Mouse (Mus musculus) right cerebral cortex, adult 2 months (tissue): ENCODE measurements around the gene Ptch1.

Experiments used
- DNase-seq, 2 experiments: peaks; one replicate each; pipeline ENCODE4 v3.0.0; 2021 to 2022; ENCODE audit warnings: low spot score in 2 of 2

Gene Ptch1

DNA sequence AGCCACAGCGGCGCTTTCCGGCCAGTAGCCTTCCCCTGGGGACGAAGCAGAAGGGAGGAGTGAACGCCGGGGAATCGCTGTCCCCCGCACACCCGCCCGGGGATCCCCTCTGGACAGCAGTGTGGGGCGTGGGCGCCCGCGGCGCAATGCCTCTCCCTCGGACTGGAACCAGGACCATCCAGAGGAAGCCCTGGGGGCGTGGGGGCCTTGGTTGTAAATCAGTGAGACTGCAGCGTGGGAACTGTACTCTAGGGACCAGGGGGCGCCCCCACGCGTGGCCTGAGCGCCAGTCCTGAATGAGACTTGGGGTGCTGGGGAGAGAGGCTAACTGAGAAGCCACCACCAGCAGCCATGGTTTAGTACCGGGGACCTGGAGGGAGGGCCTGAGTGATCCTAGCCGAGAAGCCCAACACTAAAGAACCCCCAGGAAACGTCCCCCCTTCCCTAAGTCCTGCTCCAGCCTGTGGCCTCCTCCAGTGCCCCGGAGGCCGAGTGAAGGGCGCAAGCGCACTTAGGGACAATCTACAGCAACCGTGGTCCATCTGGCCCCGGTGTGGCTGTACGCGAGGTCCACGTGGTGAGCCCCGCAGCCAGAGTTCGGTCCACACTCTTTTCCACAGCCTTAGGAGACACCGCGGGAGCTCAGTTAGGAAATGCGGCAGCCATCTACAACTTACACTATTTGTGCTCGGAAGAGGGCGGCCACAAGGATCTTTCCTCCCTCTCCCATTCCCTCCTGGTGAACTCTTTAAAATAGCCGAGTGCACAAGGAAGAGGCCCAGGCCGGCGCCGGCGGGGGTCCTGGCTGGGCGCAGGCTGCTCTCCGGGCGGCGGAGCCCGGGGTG is 9.4 kb downstream of the Ptch1 start:
- peak; percentile 40 to 56 for DNase-seq

- peak; percentile 54 to 63 for DNase-seq
These were observed 10.2 kb downstream of the Ptch1 start for GRCm38 (mm10) chr13:63562972-63563780.

DNA sequence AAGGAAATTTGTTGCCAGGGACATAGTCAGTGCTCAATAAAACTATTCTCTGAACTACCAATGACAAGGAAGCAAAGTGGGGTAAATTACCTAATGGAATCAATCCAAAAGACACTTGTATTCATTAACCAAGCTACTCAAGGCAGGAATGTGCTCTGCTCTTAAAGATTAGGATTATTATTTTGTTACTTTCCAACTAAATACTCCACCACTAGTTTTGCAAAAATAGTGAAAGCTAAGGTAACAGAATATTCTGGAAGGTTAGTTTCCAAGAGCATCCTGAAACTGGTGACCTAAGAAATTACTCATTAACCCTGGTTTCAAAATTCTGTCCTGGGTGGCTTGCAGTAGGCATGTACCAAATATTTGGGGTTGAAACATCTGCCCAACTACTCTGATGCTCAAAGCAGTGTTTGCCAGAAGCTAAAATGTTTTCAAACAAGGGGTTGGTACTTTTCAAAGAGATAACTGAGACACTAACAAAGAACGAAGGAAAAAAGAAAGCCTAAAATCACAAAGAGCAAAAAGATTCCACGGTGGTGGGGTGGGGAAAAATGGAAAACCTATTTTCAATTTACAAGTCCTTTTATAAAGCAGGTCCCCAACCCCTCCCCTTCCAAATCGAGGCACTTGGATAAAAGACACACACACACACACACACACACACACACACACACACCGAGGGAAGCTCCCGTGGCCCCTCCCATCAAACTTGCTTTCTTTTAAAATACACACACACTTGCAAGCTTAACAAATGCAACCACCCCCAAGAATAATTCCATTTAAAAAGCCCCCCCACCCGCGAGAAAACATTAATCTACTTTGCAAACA is 11.0 kb downstream of the Ptch1 start:
- DNase-seq: no peak

- no peak for DNase-seq
These were observed 15.0 kb downstream of the Ptch1 start for GRCm38 (mm10) chr13:63558297-63558890.

GRCm38 (mm10) chr13:63556431-63556830 is 17.0 kb downstream of the Ptch1 start:
- DNase-seq: no peak

DNA sequence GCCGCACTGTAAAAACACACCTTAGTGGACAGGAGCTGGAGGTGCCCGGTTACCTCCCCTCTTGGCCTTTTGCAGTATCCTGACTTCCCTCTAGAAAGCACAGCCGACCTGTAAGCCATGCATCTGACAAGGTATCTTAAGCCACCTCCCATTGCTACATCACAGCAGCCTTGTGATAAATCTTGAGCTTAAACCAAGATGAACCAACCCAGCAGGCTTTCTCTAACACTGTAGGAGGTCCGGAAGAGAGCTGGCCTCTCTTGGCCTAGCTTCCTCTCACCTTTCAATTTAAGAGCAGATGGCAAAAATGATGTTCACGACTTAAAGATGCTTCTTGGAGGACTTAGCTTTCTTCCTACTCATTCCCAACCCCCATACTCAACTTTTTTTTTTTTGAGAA is 17.5 kb downstream of the Ptch1 start:
- DNase-seq: no peak

DNA sequence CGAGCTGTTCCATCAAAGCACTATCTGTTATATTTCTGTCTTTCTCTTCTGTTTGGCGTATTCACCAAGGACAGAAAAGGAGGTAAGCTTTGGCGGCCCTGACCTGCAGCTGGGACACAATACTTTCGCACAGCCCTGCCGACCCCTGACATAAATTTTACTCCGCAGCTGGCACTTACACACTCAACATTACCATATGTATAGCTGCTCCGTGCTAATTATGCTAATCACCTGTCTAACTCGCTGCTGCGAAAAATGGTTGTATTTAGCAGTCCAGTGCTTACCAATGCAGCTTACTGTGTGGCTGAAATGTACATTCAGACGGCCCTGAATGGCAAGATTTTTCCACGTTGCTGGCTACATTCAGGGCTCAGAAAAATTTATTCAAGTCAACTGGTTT is 18.8 kb downstream of the Ptch1 start:
- DNase-seq: no peak

GRCm38 (mm10) chr13:63553436-63553835 is 20.0 kb downstream of the Ptch1 start:
- DNase-seq: no peak

- DNase-seq: peak; percentile 79 to 81
These were observed 21.0 kb downstream of the Ptch1 start for GRCm38 (mm10) chr13:63552291-63552932.

DNA sequence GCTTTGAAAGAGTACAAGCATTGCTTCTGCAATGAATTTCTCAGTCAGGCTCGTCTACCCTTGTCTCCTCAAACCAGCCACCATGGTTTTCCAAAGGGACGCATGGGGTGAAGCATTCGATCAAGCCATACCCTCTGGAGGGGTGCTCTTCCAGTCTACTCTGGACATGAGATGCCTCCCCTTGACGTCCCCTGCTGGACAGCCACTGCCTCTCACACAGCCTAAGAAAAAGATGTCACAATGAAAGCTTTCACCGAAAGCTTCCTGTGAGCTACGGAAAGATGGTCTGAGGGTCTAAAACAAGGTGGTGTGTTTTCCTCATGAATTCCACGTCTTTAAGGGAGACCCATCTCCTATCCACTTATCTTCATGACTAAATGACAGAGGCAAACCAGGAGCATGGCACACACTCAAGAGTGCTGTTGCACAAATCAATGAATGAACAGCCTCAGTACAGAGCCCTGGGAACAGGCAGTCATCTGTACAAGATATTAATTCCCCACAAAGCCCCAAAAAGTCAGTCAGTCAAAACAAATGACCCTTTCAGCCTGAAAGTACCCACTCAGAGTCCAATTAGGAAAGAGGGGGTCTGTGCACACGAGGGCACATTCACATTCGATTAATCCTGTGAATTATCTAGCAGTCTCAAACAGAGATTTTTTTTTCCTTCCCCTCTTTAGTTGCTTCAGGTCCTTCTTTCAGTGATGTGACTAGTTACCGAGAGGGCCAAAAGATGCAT is 21.7 kb downstream of the Ptch1 start:
- no peak for DNase-seq

- DNase-seq: no peak
These were observed 23.0 kb downstream of the Ptch1 start for GRCm38 (mm10) chr13:63550367-63550766.

GRCm38 (mm10) chr13:63549210-63549609 is 24.2 kb downstream of the Ptch1 start:
- DNase-seq: no peak

GRCm38 (mm10) chr13:63548571-63548970 is 24.8 kb downstream of the Ptch1 start:
- DNase-seq: no peak

GRCm38 (mm10) chr13:63545291-63545690 is 28.1 kb downstream of the Ptch1 start:
- no peak for DNase-seq

- no peak for DNase-seq
These were observed 28.5 kb downstream of the Ptch1 start for GRCm38 (mm10) chr13:63544967-63545253.

DNA sequence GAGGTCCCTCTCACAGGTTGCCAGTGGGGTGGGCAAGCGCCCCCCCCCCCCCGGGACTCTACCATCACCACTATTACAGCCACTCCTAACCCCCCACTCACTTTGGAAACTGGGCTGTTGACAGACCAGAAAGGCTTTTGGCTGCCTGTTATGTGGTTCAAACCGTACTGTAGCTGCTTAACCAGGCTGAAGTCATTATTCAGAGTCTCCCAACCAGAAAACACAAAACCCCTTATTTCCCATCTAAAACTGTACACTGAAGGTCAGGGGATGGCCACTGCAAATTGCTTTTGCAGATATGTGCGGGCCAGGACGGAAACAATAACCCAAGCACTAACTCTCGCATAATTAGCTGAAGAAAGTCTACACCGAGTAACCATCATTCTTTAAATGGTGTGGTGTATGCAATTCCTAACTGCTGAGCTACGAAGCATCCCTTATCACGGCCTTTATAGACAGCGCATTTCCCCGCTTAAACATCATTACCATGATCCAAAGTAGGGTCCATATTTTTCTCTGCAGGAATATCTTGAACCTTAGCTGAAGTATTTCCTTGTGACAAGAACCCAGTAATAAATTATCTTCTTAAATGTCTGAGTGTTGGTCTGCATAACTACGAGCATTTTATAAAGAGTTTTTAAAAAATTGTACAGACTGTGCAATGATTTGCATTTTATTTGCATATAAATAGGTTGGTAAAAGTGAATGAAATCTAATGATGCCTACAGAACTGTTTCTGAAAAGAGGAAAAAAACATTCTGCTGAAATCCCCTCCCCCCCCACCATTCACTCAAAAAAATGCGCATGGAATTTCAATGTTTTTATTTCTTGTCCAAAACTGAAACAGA is 29.1 kb downstream of the Ptch1 start:
- DNase-seq: no peak

GRCm38 (mm10) chr13:63543459-63543858 is 29.9 kb downstream of the Ptch1 start:
- no peak for DNase-seq

DNA sequence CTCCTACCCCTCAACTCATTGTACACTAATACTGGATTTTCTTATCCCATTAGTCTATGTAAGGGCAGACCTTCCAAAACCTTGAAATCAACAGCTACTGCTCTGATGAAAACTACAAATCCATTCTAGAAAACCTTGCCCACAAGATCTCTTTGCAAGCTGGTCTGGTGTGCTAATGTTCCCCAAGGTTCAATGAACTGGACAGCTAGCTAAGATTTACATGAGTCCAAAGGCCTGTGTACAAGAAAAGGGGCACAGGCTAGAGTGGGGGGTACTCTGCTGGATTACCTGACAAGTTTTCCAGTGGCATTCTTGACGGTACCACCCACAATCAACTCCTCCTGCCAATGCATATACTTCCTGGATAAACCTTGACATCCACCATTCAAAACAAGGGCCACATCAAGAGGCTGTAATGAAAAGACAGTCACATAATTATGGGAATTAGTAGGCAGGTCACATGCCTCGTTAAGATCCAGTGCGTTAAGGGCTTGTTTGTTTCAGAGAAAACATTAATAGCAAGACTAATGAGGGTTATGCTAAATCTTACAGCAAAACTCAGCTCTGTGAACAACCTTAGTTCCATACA is 30.5 kb downstream of the Ptch1 start:
- no peak for DNase-seq

GRCm38 (mm10) chr13:63541510-63541909 is 31.9 kb downstream of the Ptch1 start:
- no peak for DNase-seq
